12 mouse cellular contexts compared by ENCODE assay signal in genomic region chr4:59837659-59838058, GRCm38 (mm10). TPM values are rescaled to one million over a fixed set of nuclear protein-coding genes. Genes with fewer than 3 reads are reported as not detected.
DNase-seq lines count a peak whose midpoint lies in the region; ATAC-seq and TF ChIP-seq lines count a peak whose summit lies in the region.
"Had no signal": no experiment of that assay in that cellular context is flagged by ENCODE, and none has a peak within 500 bp of the region (broad histone marks: within the 10 kb centered on the region; RNA-seq: fewer than 3 reads in every experiment).

No protein-coding gene starts in this region.

- H3K9me3 ChIP-seq in hindbrain, embryonic 13.5 days: no peaks in the 10 kb centered on the region
- no peaks in the 10 kb centered on the region for H3K9me3 ChIP-seq in hindbrain, postnatal 0 days (ENCODE audit: low read length)
- no peaks in the 10 kb centered on the region for H3K9me3 ChIP-seq in forebrain, embryonic 11.5 days (ENCODE audit: control insufficient read depth, low read length)
- H3K9me3 ChIP-seq: hindbrain, embryonic 15.5 days; limb, embryonic 13.5 days; neural tube, embryonic 13.5 days had no signal

- H3K4me3 ChIP-seq in hindbrain, embryonic 13.5 days: no peak overlapping the region
- no peak overlapping the region for H3K4me3 ChIP-seq in hindbrain, postnatal 0 days (ENCODE audit: low read length)
- no peak overlapping the region for H3K4me3 ChIP-seq in forebrain, embryonic 11.5 days (ENCODE audit: low read depth, low read length)
- H3K4me3 ChIP-seq: hindbrain, embryonic 15.5 days; limb, embryonic 13.5 days; neural tube, embryonic 13.5 days had no signal

- DNase-seq in hindbrain, postnatal 0 days (ENCODE audit: low spot score): no peak
- DNase-seq in heart, adult 8-10 months (ENCODE audit: low spot score): peak; percentile 44
- DNase-seq in kidney, postnatal 36 days: peak; percentile 33 to 48
- peak; percentile 73 for DNase-seq in lung, postnatal 36 days
- no peak for DNase-seq in forebrain, embryonic 11.5 days (ENCODE audit: low spot score)
- DNase-seq in thymus, postnatal 0 days (ENCODE audit: low spot score): no peak
- DNase-seq: adrenal gland, adult 2 months had no signal

- H3K4me1 ChIP-seq in hindbrain, embryonic 13.5 days (replicated peaks): peaks cover 12% of the 10 kb centered on the region
- H3K4me1 ChIP-seq in hindbrain, postnatal 0 days (ENCODE audit: insufficient read depth, low read length): no peaks in the 10 kb centered on the region; the same call in 1 of the 2 replicates
- H3K4me1 ChIP-seq in forebrain, embryonic 11.5 days (replicated peaks; ENCODE audit: control insufficient read depth, insufficient read depth, low read length): no peaks in the 10 kb centered on the region

- H3K4me2 ChIP-seq in hindbrain, embryonic 13.5 days: no peak overlapping the region
- H3K4me2 ChIP-seq in hindbrain, postnatal 0 days (ENCODE audit: low read depth, low read length): no peak overlapping the region
- no peak overlapping the region for H3K4me2 ChIP-seq in forebrain, embryonic 11.5 days (ENCODE audit: low read depth, low read length, severe bottlenecking)
- H3K4me2 ChIP-seq: hindbrain, embryonic 15.5 days; limb, embryonic 13.5 days; neural tube, embryonic 13.5 days had no signal

- 86% methylated on average over 7 of the region's 7 CpGs for WGBS in hindbrain, embryonic 13.5 days
- 78% methylated on average over 7 of the region's 7 CpGs for whole genome bisulfite sequencing in hindbrain, postnatal 0 days
- 85% methylated on average over 7 of the region's 7 CpGs for WGBS in forebrain, embryonic 11.5 days

- no peak for ATAC-seq in hindbrain, embryonic 13.5 days (ENCODE audit: low FRiP score)
- ATAC-seq in hindbrain, postnatal 0 days: no peak
- ATAC-seq in forebrain, embryonic 11.5 days (replicated peaks; ENCODE audit: low FRiP score): no peak
- no peak for ATAC-seq in megakaryocyte-erythroid progenitor cell, adult 5-6 weeks (replicated peaks; ENCODE audit: low FRiP score, low TSS enrichment, poor library complexity, severe bottlenecking)

- no peak for TF ChIP-seq CTCF in hindbrain, postnatal 0 days (IDR thresholded peaks at IDR 0.05; ENCODE audit: low read depth)

- H3K36me3 ChIP-seq in hindbrain, embryonic 13.5 days: peaks cover 8% of the 10 kb centered on the region
- no peaks in the 10 kb centered on the region for H3K36me3 ChIP-seq in hindbrain, postnatal 0 days (ENCODE audit: insufficient read depth, low read length)
- no peaks in the 10 kb centered on the region for H3K36me3 ChIP-seq in forebrain, embryonic 11.5 days (ENCODE audit: control insufficient read depth, insufficient read depth, low read length)
- H3K36me3 ChIP-seq: hindbrain, embryonic 15.5 days had no signal

- H3K9ac ChIP-seq in hindbrain, embryonic 13.5 days: no peak overlapping the region
- no peak overlapping the region for H3K9ac ChIP-seq in hindbrain, postnatal 0 days (replicated peaks; ENCODE audit: low read length)
- H3K9ac ChIP-seq in forebrain, embryonic 11.5 days (ENCODE audit: low read length): no peak overlapping the region
- H3K9ac ChIP-seq: hindbrain, embryonic 15.5 days; limb, embryonic 13.5 days; neural tube, embryonic 13.5 days had no signal

- H3K27ac ChIP-seq in hindbrain, embryonic 13.5 days: 0 out of 2 replicates have a peak overlapping the region, but pooled peaks have one; percentile 13
- H3K27ac ChIP-seq in hindbrain, postnatal 0 days: no peak overlapping the region
- no peak overlapping the region for H3K27ac ChIP-seq in forebrain, embryonic 11.5 days (ENCODE audit: low read depth, low read length)
- H3K27ac ChIP-seq: hindbrain, embryonic 15.5 days; limb, embryonic 13.5 days had no signal

- H3K27me3 ChIP-seq in hindbrain, embryonic 13.5 days: no peaks in the 10 kb centered on the region
- no peaks in the 10 kb centered on the region for H3K27me3 ChIP-seq in hindbrain, postnatal 0 days (ENCODE audit: insufficient read depth, low read length)
- H3K27me3 ChIP-seq in forebrain, embryonic 11.5 days (ENCODE audit: control insufficient read depth, insufficient read depth, low read length): no peaks in the 10 kb centered on the region
- H3K27me3 ChIP-seq: hindbrain, embryonic 15.5 days; limb, embryonic 13.5 days; neural tube, embryonic 13.5 days had no signal

RNA-seq across cellular contexts. Expression of gene Snx30, which starts 32.0 kb away (rescaled TPM):
- polyA plus RNA-seq in hindbrain, embryonic 13.5 days (2015; fragmentation: Nextera tagmentation; extraction: Ambion mirVana): 14.2 and 14.8 TPM in 2 replicates
- total RNA-seq in hindbrain, postnatal 0 days (2014; rRNA removed): 31.2 and 34.1 TPM in 2 replicates
- polyA plus RNA-seq in hindbrain, postnatal 0 days (2015; fragmentation: Nextera tagmentation; extraction: Ambion mirVana): 15.8 and 18.3 TPM in 2 replicates
- 1 to 10 TPM; 4.1 to 6.8 (median 5.5) TPM for total RNA-seq in heart, adult 8-10 months (2022)
- polyA plus RNA-seq in forebrain, embryonic 11.5 days (2014; fragmentation: Nextera tagmentation; extraction: Ambion mirVana): 8.8 and 8.9 TPM in 2 replicates
- total RNA-seq in megakaryocyte-erythroid progenitor cell, adult 5-6 weeks (2014; fragmentation: Nextera tagmentation): 6.6 and 11.2 TPM in 2 replicates
- 4.9 and 13.2 TPM in 2 replicates for total RNA-seq in megakaryocyte-erythroid progenitor cell, adult 5-6 weeks (2017)
- polyA plus RNA-seq in thymus, postnatal 0 days (2015; fragmentation: Nextera tagmentation; extraction: Ambion mirVana): 14.5 and 16.8 TPM in 2 replicates

RNA-seq across cellular contexts. Expression of gene Inip, which starts 36.3 kb away (rescaled TPM):
- 69.3 and 70.9 TPM in 2 replicates for polyA plus RNA-seq in hindbrain, embryonic 13.5 days (2015; fragmentation: Nextera tagmentation; extraction: Ambion mirVana)
- total RNA-seq in hindbrain, postnatal 0 days (2014; rRNA removed): 20.3 and 20.7 TPM in 2 replicates
- polyA plus RNA-seq in hindbrain, postnatal 0 days (2015; fragmentation: Nextera tagmentation; extraction: Ambion mirVana): 40.2 and 40.5 TPM in 2 replicates
- total RNA-seq in heart, adult 8-10 months (2022): 10 to 100 TPM in 2 of 4 experiments, 1 to 10 TPM in 2; 9.4 to 12.3 (median 10.8) TPM
- polyA plus RNA-seq in forebrain, embryonic 11.5 days (2014; fragmentation: Nextera tagmentation; extraction: Ambion mirVana): 102 and 114 TPM in 2 replicates
- total RNA-seq in megakaryocyte-erythroid progenitor cell, adult 5-6 weeks (2014; fragmentation: Nextera tagmentation): 44.1 and 47.2 TPM in 2 replicates
- 41.4 and 52.0 TPM in 2 replicates for total RNA-seq in megakaryocyte-erythroid progenitor cell, adult 5-6 weeks (2017)
- polyA plus RNA-seq in thymus, postnatal 0 days (2015; fragmentation: Nextera tagmentation; extraction: Ambion mirVana): 83.7 and 93.0 TPM in 2 replicates

Comparison
In these comparisons a context has a peak if more than half of its experiments do, and no peak if none do; other contexts are left out.
1. DNase-seq: peak in heart, adult 8-10 months (single experiment), kidney, postnatal 36 days (2 of 2) and lung, postnatal 36 days (single experiment); none in hindbrain, postnatal 0 days (single experiment), forebrain, embryonic 11.5 days (single experiment) and thymus, postnatal 0 days (single experiment).